Mouse (Mus musculus) MEL (cell line): Measurements from ENCODE around the gene H13. TPM values are rescaled to one million over a fixed set of nuclear protein-coding genes. Genes with fewer than 3 reads are reported as not detected.

Source experiments
- DNase-seq: peaks from one replicate; pipeline ENCODE4 v3.0.0; 2011; ENCODE audit warnings: low read depth, low spot score
- H3K27ac ChIP-seq: 2 replicates; pipeline ENCODE4 v1.5.1; 2012; ENCODE audit warnings: low read depth, mild to moderate bottlenecking, control low read depth, low read length, moderate library complexity; ENCODE audit not compliant: control insufficient read depth
- H3K27me3 ChIP-seq, 2 experiments: fragments of 150-350 bp in 1 of 2; sonication (generic) in 1 of 2; 2 replicates each; pipeline ENCODE4 v1.6.1; 2012; ENCODE audit warnings: low read length in 2 of 2, mild to moderate bottlenecking in 2 of 2, improper control_type of control experiment in 1 of 2, moderate library complexity in 1 of 2; ENCODE audit not compliant: insufficient read depth in 2 of 2, control insufficient read depth in 1 of 2
- H3K36me3 ChIP-seq, 2 experiments: 2 replicates each; pipeline ENCODE4 v1.6.1; 2012 to 2014; ENCODE audit warnings: low read length in 2 of 2, improper control_type of control experiment in 1 of 2, inconsistent platforms in 1 of 2, mild to moderate bottlenecking in 1 of 2; ENCODE audit not compliant: insufficient read depth in 2 of 2, control insufficient read depth in 1 of 2
- H3K4me1 ChIP-seq, 2 experiments: fragments of 150-350 bp in 1 of 2; sonication (generic) in 1 of 2; 2 replicates each; pipeline ENCODE4 v1.6.1; 2012; ENCODE audit warnings: low read length in 2 of 2, improper control_type of control experiment in 1 of 2, mild to moderate bottlenecking in 1 of 2; ENCODE audit not compliant: insufficient read depth in 2 of 2, control insufficient read depth in 1 of 2
- H3K4me3 ChIP-seq, 2 experiments: fragments of 150-350 bp in 1 of 2; sonication (generic) in 1 of 2; 2 replicates each; pipeline ENCODE4 v1.5.1; 2012; ENCODE audit warnings: low read depth in 2 of 2, low read length in 2 of 2, mild to moderate bottlenecking in 2 of 2, moderate library complexity in 2 of 2, control low read depth in 1 of 2, improper control_type of control experiment in 1 of 2; ENCODE audit not compliant: control insufficient read depth in 1 of 2, insufficient read depth in 1 of 2
- H3K79me2 ChIP-seq: 2 replicates; pipeline ENCODE4 v1.6.1; 2012; ENCODE audit warnings: mild to moderate bottlenecking, low read length, moderate library complexity; ENCODE audit not compliant: control insufficient read depth, poor library complexity, insufficient read depth
- H3K9ac ChIP-seq: 2 replicates; pipeline ENCODE4 v1.6.1; 2012; ENCODE audit warnings: low read depth, mild to moderate bottlenecking, control low read depth, low read length, moderate library complexity; ENCODE audit not compliant: control insufficient read depth, poor library complexity, severe bottlenecking
- H3K9me3 ChIP-seq: fragments of 150-350 bp; sonication (generic); replicated peaks from 2 replicates; pipeline ENCODE4 v1.6.1; 2012; ENCODE audit warnings: mild to moderate bottlenecking, low read length, improper control_type of control experiment, moderate library complexity; ENCODE audit not compliant: insufficient read depth
- BHLHE40 ChIP-seq: IDR thresholded peaks from 2 replicates; pipeline ENCODE4 v1.6.1; 2012; ENCODE audit warnings: low read depth, mild to moderate bottlenecking, inconsistent platforms, low read length, improper control_type of control experiment, borderline replicate concordance
- CHD1 ChIP-seq: IDR thresholded peaks from 2 replicates; pipeline ENCODE4 v1.6.1; 2012; ENCODE audit warnings: low read depth, mild to moderate bottlenecking, inconsistent platforms, low read length, improper control_type of control experiment
- E2F4 ChIP-seq: IDR thresholded peaks from 2 replicates; pipeline ENCODE4 v1.6.1; 2011; ENCODE audit warnings: low read depth, low read length, improper control_type of control experiment, borderline replicate concordance
- ELF1 ChIP-seq: IDR thresholded peaks from 2 replicates; pipeline ENCODE4 v1.6.1; 2014; ENCODE audit warnings: low read depth, mild to moderate bottlenecking, inconsistent platforms, low read length, improper control_type of control experiment, moderate library complexity
- EP300 ChIP-seq, 2 experiments: IDR thresholded peaks; 2 replicates each; pipeline ENCODE4 v1.6.1; 2011; ENCODE audit warnings: improper control_type of control experiment in 2 of 2, low read length in 2 of 2, low read depth in 1 of 2, mild to moderate bottlenecking in 1 of 2
- ETS1 ChIP-seq: IDR thresholded peaks from 2 replicates; pipeline ENCODE4 v1.6.1; 2012; ENCODE audit warnings: low read depth, mild to moderate bottlenecking, inconsistent platforms, low read length, improper control_type of control experiment, moderate library complexity
- GABPA ChIP-seq: IDR thresholded peaks from 2 replicates; pipeline ENCODE4 v1.6.1; 2012; ENCODE audit warnings: low read depth, mild to moderate bottlenecking, inconsistent platforms, low read length, improper control_type of control experiment, moderate library complexity
- HCFC1 ChIP-seq: IDR thresholded peaks from 2 replicates; pipeline ENCODE4 v1.6.1; 2012; ENCODE audit warnings: low read depth, mild to moderate bottlenecking, inconsistent platforms, low read length, improper control_type of control experiment, moderate library complexity
- KAT2A ChIP-seq: conservative IDR thresholded peaks from 2 replicates; pipeline ENCODE4 v1.6.1; 2012; ENCODE audit warnings: low read depth, low read length, improper control_type of control experiment, inconsistent platforms
- MYC ChIP-seq: IDR thresholded peaks from 2 replicates; pipeline ENCODE4 v1.6.1; 2011; ENCODE audit warnings: low read depth, mild to moderate bottlenecking, low read length, improper control_type of control experiment, moderate library complexity
- NELFE ChIP-seq: IDR thresholded peaks from 2 replicates; pipeline ENCODE4 v1.6.1; 2011; ENCODE audit warnings: low read depth, low read length, improper control_type of control experiment
- POLR2A ChIP-seq, 2 experiments: IDR thresholded peaks; 2 replicates each; pipeline ENCODE4 v1.6.1; 2011 to 2012; ENCODE audit warnings: low read length in 2 of 2, mild to moderate bottlenecking in 2 of 2, control low read depth in 1 of 2, improper control_type of control experiment in 1 of 2, low read depth in 1 of 2, moderate library complexity in 1 of 2; ENCODE audit not compliant: control insufficient read depth in 1 of 2, insufficient read depth in 1 of 2, poor library complexity in 1 of 2
- POLR2AphosphoS2 ChIP-seq: IDR thresholded peaks from 2 replicates; pipeline ENCODE4 v1.6.1; 2011; ENCODE audit warnings: low read length, improper control_type of control experiment
- POLR2AphosphoS5 ChIP-seq: IDR thresholded peaks from 2 replicates; pipeline ENCODE4 v1.6.1; 2012; ENCODE audit warnings: low read depth, borderline replicate concordance, mild to moderate bottlenecking, inconsistent platforms, low read length, moderate library complexity, mixed read lengths
- RAD21 ChIP-seq: IDR thresholded peaks from 2 replicates; pipeline ENCODE4 v1.6.1; 2011; ENCODE audit warnings: mild to moderate bottlenecking, low read depth, low read length, improper control_type of control experiment
- RCOR1 ChIP-seq: IDR thresholded peaks from 2 replicates; pipeline ENCODE4 v1.6.1; 2012; ENCODE audit warnings: low read depth, mild to moderate bottlenecking, inconsistent platforms, low read length, improper control_type of control experiment
- TBP ChIP-seq: IDR thresholded peaks from 2 replicates; pipeline ENCODE4 v1.8.0; 2011; ENCODE audit warnings: low read depth, low read length, improper control_type of control experiment
- ZKSCAN1 ChIP-seq: IDR thresholded peaks from 2 replicates; pipeline ENCODE4 v1.6.1; 2012; ENCODE audit warnings: low read depth, mild to moderate bottlenecking, inconsistent platforms, low read length, improper control_type of control experiment, moderate library complexity
- ZMIZ1 ChIP-seq: IDR thresholded peaks from 2 replicates; pipeline ENCODE4 v1.6.1; 2012; ENCODE audit warnings: low read depth, mild to moderate bottlenecking, inconsistent platforms, low read length, improper control_type of control experiment, moderate library complexity
- ZNF384 ChIP-seq: IDR thresholded peaks from 2 replicates; pipeline ENCODE4 v1.6.1; 2012; ENCODE audit warnings: low read depth, mild to moderate bottlenecking, inconsistent platforms, low read length, improper control_type of control experiment
- polyA plus RNA-seq, 2 experiments: library from polyadenylated mRNA; stranded (reverse) in 1 of 2; unstranded in 1 of 2; fragments of >175 nt in 1 of 2; fragments of >200 nt in 1 of 2; gene quantifications; 2 replicates each; pipeline versions ENCODE4 v1.2.1 to v1.2.4; 2012; ENCODE audit warnings: low replicate concordance in 2 of 2, low read depth in 1 of 2; ENCODE audit not compliant: insufficient read length in 2 of 2, insufficient read depth in 1 of 2, missing spikeins in 1 of 2
- total RNA-seq: library from RNA; depleted of rRNA; stranded (reverse); fragments of 300-350 nt; gene quantifications from 2 replicates; pipeline ENCODE4 v1.2.3, GENCODE M21; 2012

H13 gene
- total and polyA plus RNA-seq, 3 experiments, result 82.7 to 421 (median 139) TPM

- TF ChIP-seq POLR2A (IDR thresholded peaks at IDR 0.05; ENCODE audit: control insufficient read depth in 1 of 2, insufficient read depth in 1 of 2, low read depth in 1 of 2, low read length in 2 of 2, poor library complexity in 1 of 2) (peak in 1 of 2 experiments; percentile 63; a peak in 1 of 4 replicates), BHLHE40 (no peak), ZMIZ1 (0 out of 2 replicates have a peak, but pooled peaks have one; percentile 23), POLR2AphosphoS2 (0 out of 2 replicates have a peak, but pooled peaks have one; percentile 26), CHD1 (peak; percentile 85; the same call in 1 of the 2 replicates), HCFC1 (peak; percentile 43; the same call in 1 of the 2 replicates), ZKSCAN1 (no peak), EP300 (IDR thresholded peaks at IDR 0.05; ENCODE audit: low read depth in 1 of 2, low read length in 2 of 2) (peak; percentile 88 to 91), ZNF384 (peak; percentile 82), TBP (peak; percentile 72), GABPA (no peak), RCOR1 (peak; percentile 78), ETS1 (peak; percentile 73), POLR2AphosphoS5 (no peak), NELFE (no peak), MYC (peak; percentile 74; the same call in 1 of the 2 replicates), E2F4 (no peak), KAT2A (no peak), ELF1 (no peak)
These were observed 70.6 kb downstream of the H13 start (continued) for GRCm38 (mm10) chr2:152739842-152740260.

DNA sequence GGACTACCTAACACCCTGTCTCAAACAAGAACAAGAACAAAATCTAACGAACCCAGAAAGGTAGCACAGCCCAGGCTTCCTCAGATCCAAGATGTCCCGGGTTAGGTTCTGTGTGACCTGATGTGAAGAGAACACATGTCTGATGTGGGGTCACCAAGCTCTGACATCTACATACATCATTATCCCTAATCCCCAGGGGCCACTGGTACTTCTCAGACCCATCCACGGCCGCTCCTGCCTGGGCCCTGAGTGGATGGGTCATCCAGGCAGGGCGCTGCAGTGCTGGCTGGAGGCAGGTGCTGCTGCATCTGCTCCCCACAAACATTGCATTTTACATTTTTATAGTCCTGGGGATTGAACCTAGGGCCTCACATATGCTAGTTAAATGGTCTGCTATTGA is 71.2 kb downstream of the H13 start:
- Histone ChIP-seq H3K27me3 (no peaks in the 10 kb centered on the region), H3K79me2 (peaks cover 18% of the 10 kb centered on the region)
- no peak for TF ChIP-seq RAD21
- TF ChIP-seq ELF1, result no peak
- no peak for TF ChIP-seq ZKSCAN1
- TF ChIP-seq, all 39 proteins: peak for 0
- DNase-seq, result peak; percentile 61
- no peaks in the 10 kb centered on the region for H3K9me3 ChIP-seq
- peaks cover 0 to 28% of the 10 kb centered on the region in 2 experiments; a peak in 2 of 4 replicates for H3K36me3 ChIP-seq
- H3K4me1 ChIP-seq, result peaks cover 0 to 48% of the 10 kb centered on the region in 2 experiments; a peak in 3 of 4 replicates
- H3K9ac ChIP-seq, result peak overlapping the region; percentile 48
- H3K4me3 ChIP-seq, result peak overlapping the region; percentile 3 to 28
- peak overlapping the region; percentile 90 for H3K27ac ChIP-seq
